Mouse (Mus musculus) cortical plate, adult 2 months (tissue): ENCODE data around the gene Tspan9.

Source experiments
- CTCF ChIP-seq: fragments of 200-500 bp; IDR thresholded peaks from 2 replicates; pipeline ENCODE4 v1.5.1; 2011; ENCODE audit warnings: mild to moderate bottlenecking, control low read depth, low read length; ENCODE audit not compliant: insufficient read depth; ENCODE audit errors: extremely low read depth
- POLR2A ChIP-seq: fragments of 200-500 bp; IDR thresholded peaks from 2 replicates; pipeline ENCODE4 v1.6.1; 2011; ENCODE audit warnings: mild to moderate bottlenecking, low read length, control low read depth; ENCODE audit not compliant: insufficient read depth; ENCODE audit errors: extremely low read depth

GRCm38 (mm10) chr6:128006156-128006555 is 137.2 kb downstream of the Tspan9 start:
- TF ChIP-seq CTCF (no peak), POLR2A (no peak)
